Mouse (Mus musculus): ENCODE results near the gene Sh3bgrl2. TPM values are rescaled to one million over a fixed set of nuclear protein-coding genes. Genes with fewer than 3 reads are reported as not detected.

Gene Sh3bgrl2
- polyA plus RNA-seq, 1 experiment from 2014 or later: 46.2 TPM

GRCm38 (mm10) chr9:83568937-83569336, 20.8 kb downstream of the Sh3bgrl2 start:
- Histone ChIP-seq H3K4me2 (ENCODE audit: low read depth, low read length) (no peak overlapping the region), H3K27ac (ENCODE audit: low read length) (peak overlapping the region; percentile 24; the same call in 1 of the 2 replicates), H3K36me3 (ENCODE audit: control insufficient read depth, insufficient read depth, low read length) (no peaks in the 10 kb centered on the region), H3K9me3 (ENCODE audit: control insufficient read depth, low read length) (no peaks in the 10 kb centered on the region), H3K4me1 (replicated peaks; ENCODE audit: control insufficient read depth, insufficient read depth, low read length) (peaks cover 43% of the 10 kb centered on the region), H3K27me3 (ENCODE audit: control insufficient read depth, insufficient read depth, low read depth, low read length) (no peaks in the 10 kb centered on the region), H3K9ac (ENCODE audit: low read length) (no peak overlapping the region), H3K4me3 (ENCODE audit: low read length) (no peak overlapping the region)
- WGBS: 38% methylated on average over 3 of the region's 3 CpGs
- ATAC-seq (ENCODE audit: low read depth): no peak

GRCm38 (mm10) chr9:83569898-83570297, 21.8 kb downstream of the Sh3bgrl2 start:
- H3K9ac ChIP-seq (ENCODE audit: low read length): no peak overlapping the region
- H3K27ac ChIP-seq (ENCODE audit: low read length): no peak overlapping the region
- no peak overlapping the region for H3K4me3 ChIP-seq (ENCODE audit: low read length)
- H3K27me3 ChIP-seq (ENCODE audit: control insufficient read depth, insufficient read depth, low read depth, low read length): no peaks in the 10 kb centered on the region
- ATAC-seq (ENCODE audit: low read depth): no peak
- peaks cover 34% of the 10 kb centered on the region for H3K4me1 ChIP-seq (replicated peaks; ENCODE audit: control insufficient read depth, insufficient read depth, low read length)
- 39% methylated on average over 7 of the region's 7 CpGs for WGBS
- no peaks in the 10 kb centered on the region for H3K9me3 ChIP-seq (ENCODE audit: control insufficient read depth, low read length)
- H3K4me2 ChIP-seq (ENCODE audit: low read depth, low read length): no peak overlapping the region
- no peaks in the 10 kb centered on the region for H3K36me3 ChIP-seq (ENCODE audit: control insufficient read depth, insufficient read depth, low read length)

- Histone ChIP-seq H3K36me3 (ENCODE audit: control insufficient read depth, insufficient read depth, low read length) (no peaks in the 10 kb centered on the region), H3K4me1 (replicated peaks; ENCODE audit: control insufficient read depth, insufficient read depth, low read length) (peaks cover 24% of the 10 kb centered on the region), H3K27ac (ENCODE audit: low read length) (no peak overlapping the region), H3K9me3 (ENCODE audit: control insufficient read depth, low read length) (no peaks in the 10 kb centered on the region), H3K4me2 (ENCODE audit: low read depth, low read length) (no peak overlapping the region), H3K4me3 (ENCODE audit: low read length) (no peak overlapping the region), H3K27me3 (ENCODE audit: control insufficient read depth, insufficient read depth, low read depth, low read length) (no peaks in the 10 kb centered on the region), H3K9ac (ENCODE audit: low read length) (no peak overlapping the region)
- no peak for ATAC-seq (ENCODE audit: low read depth)
- WGBS: 71% methylated on average over 3 of the region's 3 CpGs
Measured at GRCm38 (mm10) chr9:83571315-83571714, 23.2 kb downstream of the Sh3bgrl2 start.

GRCm38 (mm10) chr9:83572326-83572725, 24.2 kb downstream of the Sh3bgrl2 start:
- H3K27ac ChIP-seq (ENCODE audit: low read length): no peak overlapping the region
- H3K4me2 ChIP-seq (ENCODE audit: low read depth, low read length): no peak overlapping the region
- no peaks in the 10 kb centered on the region for H3K36me3 ChIP-seq (ENCODE audit: control insufficient read depth, insufficient read depth, low read length)
- H3K4me3 ChIP-seq (ENCODE audit: low read length): no peak overlapping the region
- WGBS: 66% methylated on average over 2 of the region's 2 CpGs
- no peaks in the 10 kb centered on the region for H3K9me3 ChIP-seq (ENCODE audit: control insufficient read depth, low read length)
- ATAC-seq (ENCODE audit: low read depth): no peak
- H3K4me1 ChIP-seq (replicated peaks; ENCODE audit: control insufficient read depth, insufficient read depth, low read length): peaks cover 24% of the 10 kb centered on the region
- H3K27me3 ChIP-seq (ENCODE audit: control insufficient read depth, insufficient read depth, low read depth, low read length): no peaks in the 10 kb centered on the region
- no peak overlapping the region for H3K9ac ChIP-seq (ENCODE audit: low read length)

- H3K4me2 ChIP-seq (ENCODE audit: low read depth, low read length): no peak overlapping the region
- H3K4me1 ChIP-seq (replicated peaks; ENCODE audit: control insufficient read depth, insufficient read depth, low read length): peaks cover 24% of the 10 kb centered on the region
- H3K9ac ChIP-seq (ENCODE audit: low read length): no peak overlapping the region
- peak overlapping the region; percentile 60 for H3K27ac ChIP-seq (ENCODE audit: low read length)
- no peak for ATAC-seq (ENCODE audit: low read depth)
- 24% methylated on average over 2 of the region's 2 CpGs for WGBS
- H3K36me3 ChIP-seq (ENCODE audit: control insufficient read depth, insufficient read depth, low read length): no peaks in the 10 kb centered on the region
- no peaks in the 10 kb centered on the region for H3K9me3 ChIP-seq (ENCODE audit: control insufficient read depth, low read length)
- H3K4me3 ChIP-seq (ENCODE audit: low read length): no peak overlapping the region
- H3K27me3 ChIP-seq (ENCODE audit: control insufficient read depth, insufficient read depth, low read depth, low read length): no peaks in the 10 kb centered on the region
Measured at GRCm38 (mm10) chr9:83572870-83573269, 24.7 kb downstream of the Sh3bgrl2 start.

GRCm38 (mm10) chr9:83573588-83573987, 25.5 kb downstream of the Sh3bgrl2 start:
- peak; percentile 34; the same call in 1 of the 2 replicates for ATAC-seq (ENCODE audit: low read depth)
- Histone ChIP-seq H3K27me3 (ENCODE audit: control insufficient read depth, insufficient read depth, low read depth, low read length) (no peaks in the 10 kb centered on the region), H3K9me3 (ENCODE audit: control insufficient read depth, low read length) (no peaks in the 10 kb centered on the region), H3K36me3 (ENCODE audit: control insufficient read depth, insufficient read depth, low read length) (no peaks in the 10 kb centered on the region), H3K4me2 (ENCODE audit: low read depth, low read length) (no peak overlapping the region), H3K9ac (ENCODE audit: low read length) (no peak overlapping the region), H3K4me1 (replicated peaks; ENCODE audit: control insufficient read depth, insufficient read depth, low read length) (peaks cover 24% of the 10 kb centered on the region), H3K4me3 (ENCODE audit: low read length) (no peak overlapping the region), H3K27ac (ENCODE audit: low read length) (no peak overlapping the region)
- 28% methylated on average over 2 of the region's 2 CpGs for WGBS

GRCm38 (mm10) chr9:83575403-83575802, 27.3 kb downstream of the Sh3bgrl2 start:
- Histone ChIP-seq H3K9me3 (ENCODE audit: control insufficient read depth, low read length) (no peaks in the 10 kb centered on the region), H3K9ac (ENCODE audit: low read length) (no peak overlapping the region), H3K36me3 (ENCODE audit: control insufficient read depth, insufficient read depth, low read length) (no peaks in the 10 kb centered on the region), H3K27ac (ENCODE audit: low read length) (no peak overlapping the region), H3K4me1 (replicated peaks; ENCODE audit: control insufficient read depth, insufficient read depth, low read length) (peaks cover 17% of the 10 kb centered on the region), H3K27me3 (ENCODE audit: control insufficient read depth, insufficient read depth, low read depth, low read length) (no peaks in the 10 kb centered on the region), H3K4me3 (ENCODE audit: low read length) (no peak overlapping the region), H3K4me2 (ENCODE audit: low read depth, low read length) (no peak overlapping the region)
- 79% methylated on average over 4 of the region's 4 CpGs for WGBS
- ATAC-seq (ENCODE audit: low read depth): no peak

- Histone ChIP-seq H3K9ac (ENCODE audit: low read length) (no peak overlapping the region), H3K36me3 (ENCODE audit: control insufficient read depth, insufficient read depth, low read length) (no peaks in the 10 kb centered on the region), H3K4me2 (ENCODE audit: low read depth, low read length) (no peak overlapping the region), H3K27ac (ENCODE audit: low read length) (no peak overlapping the region), H3K4me1 (replicated peaks; ENCODE audit: control insufficient read depth, insufficient read depth, low read length) (peaks cover 17% of the 10 kb centered on the region), H3K27me3 (ENCODE audit: control insufficient read depth, insufficient read depth, low read depth, low read length) (no peaks in the 10 kb centered on the region), H3K9me3 (ENCODE audit: control insufficient read depth, low read length) (no peaks in the 10 kb centered on the region), H3K4me3 (ENCODE audit: low read length) (no peak overlapping the region)
- no peak for ATAC-seq (ENCODE audit: low read depth)
- 25% methylated on average over 7 of the region's 7 CpGs for WGBS
Measured at GRCm38 (mm10) chr9:83576018-83576688, 28.0 kb downstream of the Sh3bgrl2 start.

- WGBS: 23% methylated on average over 3 of the region's 3 CpGs
- H3K4me1 ChIP-seq (replicated peaks; ENCODE audit: control insufficient read depth, insufficient read depth, low read length): peaks cover 17% of the 10 kb centered on the region
- peak; percentile 70 for ATAC-seq (ENCODE audit: low read depth)
- H3K9ac ChIP-seq (ENCODE audit: low read length): no peak overlapping the region
- H3K27me3 ChIP-seq (ENCODE audit: control insufficient read depth, insufficient read depth, low read depth, low read length): no peaks in the 10 kb centered on the region
- no peak overlapping the region for H3K27ac ChIP-seq (ENCODE audit: low read length)
- no peak overlapping the region for H3K4me3 ChIP-seq (ENCODE audit: low read length)
- H3K9me3 ChIP-seq (ENCODE audit: control insufficient read depth, low read length): no peaks in the 10 kb centered on the region
- no peak overlapping the region for H3K4me2 ChIP-seq (ENCODE audit: low read depth, low read length)
- H3K36me3 ChIP-seq (ENCODE audit: control insufficient read depth, insufficient read depth, low read length): no peaks in the 10 kb centered on the region
Measured at GRCm38 (mm10) chr9:83576689-83577057, 28.5 kb downstream of the Sh3bgrl2 start.

GRCm38 (mm10) chr9:83577260-83577659, 29.1 kb downstream of the Sh3bgrl2 start:
- Histone ChIP-seq H3K4me1 (replicated peaks; ENCODE audit: control insufficient read depth, insufficient read depth, low read length) (peaks cover 17% of the 10 kb centered on the region), H3K4me2 (ENCODE audit: low read depth, low read length) (no peak overlapping the region), H3K9me3 (ENCODE audit: control insufficient read depth, low read length) (no peaks in the 10 kb centered on the region), H3K9ac (ENCODE audit: low read length) (no peak overlapping the region), H3K27me3 (ENCODE audit: control insufficient read depth, insufficient read depth, low read depth, low read length) (no peaks in the 10 kb centered on the region), H3K27ac (ENCODE audit: low read length) (no peak overlapping the region), H3K4me3 (ENCODE audit: low read length) (no peak overlapping the region), H3K36me3 (ENCODE audit: control insufficient read depth, insufficient read depth, low read length) (no peaks in the 10 kb centered on the region)
- no peak for ATAC-seq (ENCODE audit: low read depth)
- 79% methylated on average over 7 of the region's 7 CpGs for WGBS

Measured in lung, embryonic 16.5 days (tissue).